Mouse (Mus musculus) layer of hippocampus, adult 18-20 months (tissue): ENCODE measurements at regions not wholly inside any gene's neighbourhood (a gene's known extent, or its start where the extent isn't known, plus 50 kb on each side); places are given as distances from the start of the nearest gene placed in this dataset.
A peak's percentile ranks its signal among the peaks of the same experiment; 100 is the strongest.

Experiments
- DNase-seq, 2 experiments: peaks; one replicate each; pipeline ENCODE4 v3.0.0; 2022; ENCODE audit warnings: low spot score in 2 of 2

DNA sequence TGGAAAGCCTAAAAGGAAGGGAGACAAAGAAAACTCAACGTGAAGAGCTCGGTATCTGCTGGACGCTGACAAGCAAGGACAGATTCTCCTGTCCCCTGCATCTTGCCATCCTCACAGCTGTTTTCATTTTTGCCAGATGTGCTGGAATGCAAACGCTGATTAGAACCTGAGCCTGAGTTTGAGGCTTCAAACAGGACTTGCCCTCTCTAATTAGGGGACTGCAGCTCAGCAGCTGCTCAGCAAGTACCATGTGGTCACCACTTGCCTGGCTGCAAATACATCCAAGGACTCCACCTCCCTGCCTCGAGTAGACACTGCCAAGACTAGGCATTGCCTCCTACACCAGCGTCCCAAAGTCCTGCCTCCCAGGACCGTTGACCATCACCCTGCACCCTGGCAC lies 140.7 kb downstream of the Cdc5l start:
- no peak for DNase-seq

DNA sequence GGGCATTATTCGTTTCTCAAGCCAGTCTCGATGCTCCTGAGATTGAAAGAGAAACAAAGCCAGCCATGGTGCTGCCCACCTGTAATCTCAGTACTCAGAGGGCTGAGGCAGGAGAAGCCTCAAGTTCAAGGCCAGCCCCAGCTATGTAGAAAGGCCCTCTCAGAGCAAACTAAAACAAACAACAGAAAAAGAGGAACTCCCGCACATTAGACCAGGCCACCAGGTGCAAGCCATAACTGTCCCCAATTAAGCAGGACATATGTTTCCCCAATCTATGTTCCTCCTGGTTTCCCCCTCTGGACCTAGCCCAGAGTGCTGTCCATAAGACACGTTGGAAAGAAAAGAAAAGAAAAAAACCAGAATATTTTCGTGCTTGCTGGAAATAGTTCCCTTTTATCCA lies 142.5 kb downstream of the Cdc5l start:
- no peak for DNase-seq

GRCm38 (mm10) chr17:45285621-45286189 lies 147.8 kb downstream of the Cdc5l start:
- no peak for DNase-seq

- no peak for DNase-seq
Measured at GRCm38 (mm10) chr17:45281554-45281953, 152.0 kb downstream of the Cdc5l start.

GRCm38 (mm10) chr17:45279811-45280205 lies 153.7 kb downstream of the Cdc5l start:
- DNase-seq: no peak

DNA sequence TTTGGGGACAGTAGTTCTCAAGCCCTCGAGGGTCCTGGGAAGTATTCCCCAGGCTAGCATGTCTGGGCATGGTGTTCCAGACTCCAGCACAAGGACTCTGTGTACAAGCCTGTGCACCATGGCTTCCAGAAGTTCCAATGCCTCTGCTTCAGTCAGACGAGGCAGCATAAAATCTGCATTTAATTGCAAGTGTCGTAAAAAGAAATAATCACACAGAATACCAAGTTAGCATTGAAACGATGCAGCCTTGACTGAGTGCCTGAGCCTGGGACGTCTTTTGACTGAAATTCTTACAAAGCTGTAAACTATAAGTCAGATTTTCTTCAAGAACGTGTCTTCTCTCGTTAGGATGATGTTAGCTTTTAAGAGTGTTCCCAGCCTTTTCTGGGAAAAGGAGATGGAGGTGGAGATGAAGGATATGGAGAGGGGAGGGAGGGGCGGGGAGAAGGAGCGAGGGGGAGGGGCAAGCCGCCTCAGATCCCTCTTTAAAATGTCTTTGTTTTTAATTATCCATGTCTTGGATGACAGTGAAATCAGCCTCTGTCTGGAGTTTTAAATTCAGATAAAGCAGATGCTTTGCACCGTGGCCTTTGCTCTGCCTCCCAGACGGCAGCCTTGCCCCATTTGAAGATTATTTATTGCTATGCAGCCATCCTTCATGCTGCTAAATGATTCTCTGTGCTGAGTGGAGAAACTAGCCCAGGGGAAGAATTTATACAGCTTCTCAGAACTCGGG lies 154.3 kb downstream of the Cdc5l start:
- no peak for DNase-seq

DNA sequence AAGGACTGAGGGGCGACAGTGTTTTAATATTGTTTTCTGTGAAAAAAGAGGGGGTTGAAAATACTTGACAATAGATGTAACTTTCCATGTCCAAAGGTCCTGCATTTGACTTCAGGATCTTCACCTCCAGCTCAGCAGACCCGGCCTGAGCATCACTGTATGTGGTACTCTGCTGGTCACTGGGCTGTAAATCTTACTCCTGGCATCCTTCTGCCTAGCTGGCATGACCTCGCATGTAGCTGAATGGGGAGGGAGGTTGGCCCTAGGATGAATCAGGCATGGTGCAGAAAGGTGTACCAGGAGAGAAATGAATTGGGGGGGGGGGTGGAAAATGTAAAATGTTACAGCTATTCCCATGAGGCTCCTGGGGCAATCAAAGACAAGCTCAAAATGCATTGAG lies 156.0 kb downstream of the Cdc5l start:
- no peak for DNase-seq

DNA sequence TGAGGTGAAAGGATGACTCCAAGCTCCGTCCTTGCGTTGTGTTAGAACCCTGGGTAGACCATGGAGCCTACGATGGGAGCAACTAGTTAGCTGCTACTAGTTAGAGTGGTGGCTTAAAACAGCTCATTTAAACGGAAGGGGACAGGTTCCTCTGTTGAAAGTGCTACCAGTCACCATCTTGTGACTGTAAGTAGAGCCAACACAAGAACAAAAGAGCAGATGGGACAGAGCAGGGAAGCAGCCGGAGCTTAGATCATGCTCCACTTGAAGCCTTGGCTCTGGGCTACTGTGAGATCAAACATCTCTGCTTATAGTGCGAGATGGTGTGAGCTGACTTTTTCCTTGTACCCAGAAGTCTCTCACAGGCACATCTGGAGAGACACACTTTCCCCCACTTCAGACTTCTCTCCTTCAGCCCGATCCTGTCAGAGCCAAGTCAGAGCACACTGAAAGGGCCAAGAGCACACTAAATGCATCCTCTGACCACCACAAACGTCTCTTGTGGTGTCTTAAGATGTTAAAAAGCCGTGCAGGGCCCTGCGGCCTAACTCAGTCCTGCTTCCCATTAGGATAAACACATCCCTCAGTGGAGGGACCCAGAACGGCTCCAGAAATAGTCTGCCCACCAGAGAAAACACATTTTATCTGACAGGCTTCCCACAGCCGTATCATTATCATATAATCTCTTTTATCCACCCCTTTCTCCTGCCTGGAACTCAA lies 156.7 kb downstream of the Cdc5l start:
- DNase-seq: peak in 1 of 2 experiments; percentile 34

- no peak for DNase-seq
Measured at GRCm38 (mm10) chr17:45274894-45275293, 158.6 kb downstream of the Cdc5l start.

GRCm38 (mm10) chr17:45266776-45267175 lies 166.8 kb downstream of the Cdc5l start:
- no peak for DNase-seq

GRCm38 (mm10) chr17:45265587-45265986 lies 167.9 kb downstream of the Cdc5l start:
- DNase-seq: no peak

DNA sequence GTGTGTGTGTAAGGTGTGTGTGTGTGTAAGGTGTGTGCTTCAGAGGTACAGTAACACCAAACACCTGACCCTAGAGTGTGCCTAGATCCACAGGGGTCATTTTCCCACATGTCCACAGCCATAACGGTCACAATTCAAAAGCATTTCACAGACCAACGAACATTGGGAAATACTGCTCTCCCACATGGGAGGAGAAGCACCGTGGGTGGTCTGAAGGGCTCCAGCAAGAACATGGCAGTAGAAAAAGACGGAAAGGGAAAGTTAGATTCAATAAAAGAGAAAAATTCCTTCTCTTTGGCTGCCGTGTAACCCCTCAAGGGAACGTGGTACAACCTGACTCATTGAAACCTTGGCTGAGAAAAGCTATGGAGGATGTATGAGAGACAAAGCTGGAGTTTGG lies 169.1 kb downstream of the Cdc5l start:
- no peak for DNase-seq

- no peak for DNase-seq
Measured at GRCm38 (mm10) chr17:45260421-45260820, 173.1 kb downstream of the Cdc5l start.

GRCm38 (mm10) chr17:45258007-45258406 lies 175.5 kb downstream of the Cdc5l start:
- no peak for DNase-seq

- no peak for DNase-seq
Measured at GRCm38 (mm10) chr17:45252593-45253230, 180.8 kb downstream of the Cdc5l start.

- peak; percentile 62 to 87 for DNase-seq
Measured at GRCm38 (mm10) chr17:45251034-45251730, 182.4 kb downstream of the Cdc5l start.

DNA sequence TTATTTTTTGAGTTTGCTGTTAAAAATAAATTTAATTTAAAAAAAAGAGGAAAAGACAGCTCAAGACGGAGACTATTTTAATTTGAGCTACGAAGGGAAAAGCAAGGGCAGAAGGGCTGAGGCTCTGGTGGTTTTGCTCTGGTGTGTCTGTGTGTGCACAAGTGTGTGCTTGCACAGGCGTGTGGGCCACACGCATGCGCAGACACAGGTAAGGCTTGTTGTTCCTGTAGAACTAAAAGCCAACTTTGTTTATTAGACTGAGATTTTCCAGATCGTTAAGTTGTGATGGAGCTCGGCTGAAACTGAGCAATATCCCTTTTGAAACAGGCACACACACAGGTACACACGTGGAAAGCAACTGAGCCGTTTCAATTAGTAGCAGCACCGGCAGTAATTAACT lies 183.1 kb downstream of the Cdc5l start:
- DNase-seq: no peak

GRCm38 (mm10) chr17:45247142-45248137 lies 186.1 kb downstream of the Cdc5l start:
- DNase-seq: no peak

GRCm38 (mm10) chr17:45244870-45245269 lies 188.7 kb downstream of the Cdc5l start:
- no peak for DNase-seq

- DNase-seq: no peak
Measured at GRCm38 (mm10) chr17:45243103-45243502, 190.4 kb downstream of the Cdc5l start.
